Mouse (Mus musculus) ES-Bruce4 (cell line): ENCODE data around the gene Wdr5b. TPM values are rescaled to one million over a fixed set of nuclear protein-coding genes. Genes with fewer than 3 reads are reported as not detected.

Experiments
- H3K27ac ChIP-seq: 2 replicates; pipeline ENCODE4 v1.5.1; 2012; ENCODE audit warnings: low read length, inconsistent platforms; ENCODE audit not compliant: insufficient read depth
- H3K27me3 ChIP-seq: 2 replicates; pipeline ENCODE4 v1.6.1; 2012; ENCODE audit warnings: mild to moderate bottlenecking, low read length, inconsistent platforms; ENCODE audit not compliant: control insufficient read depth, poor library complexity, insufficient read depth, severe bottlenecking
- H3K36me3 ChIP-seq: 2 replicates; pipeline ENCODE4 v1.6.1; 2012; ENCODE audit warnings: inconsistent platforms, mild to moderate bottlenecking, low read length, moderate library complexity; ENCODE audit not compliant: control insufficient read depth, poor library complexity, insufficient read depth, severe bottlenecking
- H3K4me1 ChIP-seq: one replicate; pipeline ENCODE4 v1.8.1; 2011; ENCODE audit warnings: low read length; ENCODE audit not compliant: control insufficient read depth, insufficient read depth
- H3K4me3 ChIP-seq: 2 replicates; pipeline ENCODE4 v1.5.1; 2011; ENCODE audit warnings: low read depth, mild to moderate bottlenecking, low read length
- H3K9ac ChIP-seq: 2 replicates; pipeline ENCODE4 v1.6.1; 2012; ENCODE audit warnings: low read depth, mild to moderate bottlenecking, inconsistent platforms; ENCODE audit not compliant: poor library complexity, severe bottlenecking
- H3K9me3 ChIP-seq: replicated peaks from 2 replicates; pipeline ENCODE4 v1.6.1; 2012; ENCODE audit warnings: mild to moderate bottlenecking, low read length, inconsistent platforms; ENCODE audit not compliant: control insufficient read depth, poor library complexity, insufficient read depth, severe bottlenecking
- CTCF ChIP-seq: IDR thresholded peaks from one replicate; pipeline ENCODE4 v1.8.1; 2011; ENCODE audit warnings: low read depth, low read length
- EP300 ChIP-seq: IDR thresholded peaks from 2 replicates; pipeline ENCODE4 v1.6.1; 2011; ENCODE audit warnings: low read depth, low read length; ENCODE audit not compliant: insufficient read depth
- POLR2A ChIP-seq: IDR thresholded peaks from one replicate; pipeline ENCODE4 v1.8.1; 2011; ENCODE audit warnings: low read length; ENCODE audit not compliant: insufficient read depth
- polyA plus RNA-seq: library from polyadenylated mRNA; stranded (reverse); fragments of >200 nt; gene quantifications from 2 replicates; pipeline ENCODE4 v1.2.4, GENCODE M21; 2011; ENCODE audit warnings: low read depth; ENCODE audit not compliant: missing spikeins, insufficient read depth, insufficient read length

The Wdr5b gene
- polyA plus RNA-seq, 1 experiment: 1.5 TPM

- H3K36me3 ChIP-seq: peaks cover 8% of the 10 kb centered on the region
- no peaks in the 10 kb centered on the region for H3K4me1 ChIP-seq
- no peaks in the 10 kb centered on the region for H3K9me3 ChIP-seq
- no peak for TF ChIP-seq CTCF
- H3K4me3 ChIP-seq: peak overlapping the region; percentile 88
- no peaks in the 10 kb centered on the region for H3K27me3 ChIP-seq
- peak overlapping the region; percentile 95 for H3K9ac ChIP-seq
- H3K27ac ChIP-seq: peak overlapping the region; percentile 97
Observed at GRCm38 (mm10) chr16:36072410-36073011, 31.5 kb downstream of the Wdr5b start.

GRCm38 (mm10) chr16:36074772-36075171 is 33.8 kb downstream of the Wdr5b start:
- peaks cover 11% of the 10 kb centered on the region for H3K36me3 ChIP-seq
- no peak for TF ChIP-seq EP300
- H3K27me3 ChIP-seq: no peaks in the 10 kb centered on the region
- H3K4me3 ChIP-seq: no peak overlapping the region
- no peak overlapping the region for H3K9ac ChIP-seq
- no peak overlapping the region for H3K27ac ChIP-seq
- no peaks in the 10 kb centered on the region for H3K9me3 ChIP-seq
- no peaks in the 10 kb centered on the region for H3K4me1 ChIP-seq

DNA sequence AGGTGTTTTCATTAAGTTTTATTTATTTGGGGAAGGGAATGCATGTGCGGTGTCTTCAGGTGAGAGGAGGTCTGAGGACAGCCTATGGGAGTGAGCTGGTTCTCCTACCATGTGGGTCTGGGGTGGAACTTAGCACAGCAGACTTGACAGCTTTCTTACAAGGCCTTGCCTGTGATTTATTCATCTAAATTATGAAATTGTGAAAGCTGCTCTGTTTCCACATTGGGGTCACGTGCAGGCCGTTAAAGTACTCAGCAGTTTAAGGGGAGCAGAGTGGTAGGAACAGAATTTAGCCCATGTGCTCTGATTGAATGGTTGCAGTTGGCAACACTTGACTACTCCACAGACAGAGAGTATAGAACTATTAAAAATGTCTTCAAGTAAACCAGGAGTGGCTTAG is 38.9 kb downstream of the Wdr5b start:
- Histone ChIP-seq H3K9me3 (no peaks in the 10 kb centered on the region), H3K4me3 (no peak overlapping the region), H3K9ac (no peak overlapping the region), H3K4me1 (no peaks in the 10 kb centered on the region), H3K27me3 (no peaks in the 10 kb centered on the region), H3K27ac (no peak overlapping the region), H3K36me3 (peaks cover 28% of the 10 kb centered on the region)
- TF ChIP-seq EP300: no peak
- TF ChIP-seq CTCF: no peak
- no peak for TF ChIP-seq POLR2A

DNA sequence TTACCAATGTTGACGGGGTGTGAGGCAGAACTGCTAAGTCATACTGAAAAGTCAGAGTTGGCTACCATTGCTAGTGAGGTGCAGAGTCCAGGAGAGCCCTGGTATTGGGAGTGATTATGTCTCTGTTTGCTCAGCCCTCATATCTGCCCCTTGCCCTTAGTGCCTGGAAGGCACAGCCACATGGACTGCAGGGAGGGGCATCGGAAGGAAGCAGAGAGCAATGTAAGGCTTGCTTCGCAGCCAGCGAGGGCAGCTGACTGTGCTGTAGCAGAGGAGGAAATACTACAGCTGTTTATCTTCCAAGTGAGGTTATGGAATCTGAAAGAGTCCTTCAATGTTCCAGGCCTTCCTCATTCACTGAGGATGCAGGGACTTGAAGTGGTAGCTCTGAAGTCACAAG is 46.9 kb downstream of the Wdr5b start:
- H3K27ac ChIP-seq: no peak overlapping the region
- no peak overlapping the region for H3K4me3 ChIP-seq
- no peak for TF ChIP-seq CTCF
- TF ChIP-seq EP300: no peak
- TF ChIP-seq POLR2A: no peak
- H3K9ac ChIP-seq: no peak overlapping the region
- no peaks in the 10 kb centered on the region for H3K9me3 ChIP-seq
- peaks cover 2% of the 10 kb centered on the region for H3K4me1 ChIP-seq
- no peaks in the 10 kb centered on the region for H3K27me3 ChIP-seq
- H3K36me3 ChIP-seq: peaks cover 48% of the 10 kb centered on the region

- H3K27me3 ChIP-seq: no peaks in the 10 kb centered on the region
- no peak overlapping the region for H3K27ac ChIP-seq
- no peak overlapping the region for H3K9ac ChIP-seq
- peaks cover 40% of the 10 kb centered on the region for H3K36me3 ChIP-seq
- no peaks in the 10 kb centered on the region for H3K9me3 ChIP-seq
- peaks cover 2% of the 10 kb centered on the region for H3K4me1 ChIP-seq
- no peak overlapping the region for H3K4me3 ChIP-seq
- TF ChIP-seq EP300 (no peak), POLR2A (no peak), CTCF (no peak)
Observed at GRCm38 (mm10) chr16:36089065-36089464, 48.1 kb downstream of the Wdr5b start.

- no peak overlapping the region for H3K4me3 ChIP-seq
- H3K9ac ChIP-seq: no peak overlapping the region
- no peaks in the 10 kb centered on the region for H3K27me3 ChIP-seq
- peaks cover 32% of the 10 kb centered on the region for H3K36me3 ChIP-seq
- TF ChIP-seq CTCF (peak; percentile 34), EP300 (no peak)
- no peaks in the 10 kb centered on the region for H3K9me3 ChIP-seq
- H3K4me1 ChIP-seq: peaks cover 2% of the 10 kb centered on the region
- H3K27ac ChIP-seq: no peak overlapping the region
Observed at GRCm38 (mm10) chr16:36089850-36090616, 49.0 kb downstream of the Wdr5b start.
